Mouse (Mus musculus): ENCODE results near the gene Dzip1.

Gene Dzip1

GRCm38 (mm10) chr14:118924673-118925615, at the start of gene Dzip1:
Gene Dzip1 (minus strand): TSS chr14:118925460.
- peak; percentile 75 for DNase-seq

- no peak for DNase-seq
Observed at GRCm38 (mm10) chr14:118972268-118972667, 47.0 kb upstream of the Dzip1 start.

GRCm38 (mm10) chr14:118967646-118968045, 42.4 kb upstream of the Dzip1 start:
- DNase-seq = no peak

- no peak for DNase-seq
Observed at GRCm38 (mm10) chr14:118965356-118966000, 40.2 kb upstream of the Dzip1 start.

GRCm38 (mm10) chr14:118958010-118958409, 32.8 kb upstream of the Dzip1 start:
- DNase-seq = no peak

GRCm38 (mm10) chr14:118951912-118952583, 26.8 kb upstream of the Dzip1 start:
- no peak for DNase-seq

GRCm38 (mm10) chr14:118948841-118949240, 23.6 kb upstream of the Dzip1 start:
- no peak for DNase-seq

- DNase-seq = no peak
Observed at GRCm38 (mm10) chr14:118944702-118945101, 19.4 kb upstream of the Dzip1 start.

GRCm38 (mm10) chr14:118942076-118942475, 16.8 kb upstream of the Dzip1 start:
- no peak for DNase-seq

GRCm38 (mm10) chr14:118940796-118941495, 15.7 kb upstream of the Dzip1 start:
- no peak for DNase-seq

GRCm38 (mm10) chr14:118938551-118938950, 13.3 kb upstream of the Dzip1 start:
- DNase-seq = peak; percentile 33

GRCm38 (mm10) chr14:118937533-118938492, 12.6 kb upstream of the Dzip1 start, which contains the start of gene Dnajc3:
Gene Dnajc3 (plus strand): TSS chr14:118937976.
- peak; percentile 100 for DNase-seq

- DNase-seq = no peak
Observed at GRCm38 (mm10) chr14:118936952-118937351, 11.7 kb upstream of the Dzip1 start.

- DNase-seq = no peak
Observed at GRCm38 (mm10) chr14:118936236-118936635, 11.0 kb upstream of the Dzip1 start.

GRCm38 (mm10) chr14:118934686-118935085, 9.4 kb upstream of the Dzip1 start:
- no peak for DNase-seq

GRCm38 (mm10) chr14:118932956-118933355, 7.7 kb upstream of the Dzip1 start:
- DNase-seq = no peak

GRCm38 (mm10) chr14:118931181-118931580, 5.9 kb upstream of the Dzip1 start:
- DNase-seq = no peak

- DNase-seq = no peak
Observed at GRCm38 (mm10) chr14:118930777-118931176, 5.5 kb upstream of the Dzip1 start.

- DNase-seq = no peak
Observed at GRCm38 (mm10) chr14:118929779-118930178, 4.5 kb upstream of the Dzip1 start.

GRCm38 (mm10) chr14:118928565-118928964, 3.3 kb upstream of the Dzip1 start:
- no peak for DNase-seq

- peak; percentile 54 for DNase-seq
Observed at GRCm38 (mm10) chr14:118922667-118923184, 2.5 kb downstream of the Dzip1 start.

All from cerebellum, adult 9-11 months (tissue).